Mouse (Mus musculus) kidney, adult 2 months (tissue): ENCODE measurements around the gene Krt33a.
A peak's percentile ranks its signal among the peaks of the same experiment; 100 is the strongest.

ENCODE experiments used
- CTCF ChIP-seq: fragments of 200-500 bp; conservative IDR thresholded peaks from 2 replicates; pipeline ENCODE4 v1.5.1; 2011; ENCODE audit warnings: low read depth, mild to moderate bottlenecking, control low read depth, low read length, moderate library complexity, mixed read lengths; ENCODE audit not compliant: insufficient read depth, insufficient read length
- POLR2A ChIP-seq: fragments of 200-500 bp; IDR thresholded peaks from one replicate; pipeline ENCODE4 v1.6.1; 2011; ENCODE audit warnings: low read depth, low read length, control low read depth

DNA sequence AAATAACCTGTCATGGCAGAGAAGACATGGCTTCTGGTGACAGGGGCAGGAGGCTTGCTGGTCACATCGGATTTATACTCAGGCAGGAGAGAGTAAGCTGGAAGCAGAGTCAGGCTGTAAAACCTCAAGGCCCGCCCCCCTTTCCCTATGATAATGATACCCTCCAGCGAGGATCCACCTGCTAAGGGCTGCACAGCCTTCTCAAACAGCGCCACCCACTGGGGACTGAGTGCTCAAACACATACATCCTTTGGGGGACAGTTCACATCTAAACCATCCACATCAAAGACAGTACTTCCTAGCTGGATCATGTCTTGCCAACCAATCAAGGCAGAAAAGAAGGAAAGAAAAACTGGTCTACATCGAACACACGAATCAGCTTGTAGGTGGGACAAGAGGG is 51.8 kb downstream of the Krt33a start:
- TF ChIP-seq CTCF (0 out of 2 replicates have a peak, but pooled peaks have one; percentile 0), POLR2A (no peak)
